Mouse (Mus musculus) heart, postnatal 4 days (tissue): ENCODE data around the gene Gm14569. TPM values are rescaled to one million over a fixed set of nuclear protein-coding genes. Genes with fewer than 3 reads are reported as not detected.

Source experiments
- DNase-seq: peaks from one replicate; pipeline ENCODE4 v3.0.0; 2021
- total RNA-seq, 2 experiments: library from RNA; stranded (reverse); gene quantifications; 2 replicates each; pipeline ENCODE4 v1.2.3; 2021

Gene Gm14569
- not detected for total RNA-seq

GRCm38 (mm10) chrX:36491730-36492129, at the start of gene Gm14569:
TSS of gene Gm14569 (minus strand) at chrX:36491830.
- no peak for DNase-seq

GRCm38 (mm10) chrX:36534514-36534913, 42.9 kb upstream of the Gm14569 start:
- DNase-seq: peak; percentile 86

DNA sequence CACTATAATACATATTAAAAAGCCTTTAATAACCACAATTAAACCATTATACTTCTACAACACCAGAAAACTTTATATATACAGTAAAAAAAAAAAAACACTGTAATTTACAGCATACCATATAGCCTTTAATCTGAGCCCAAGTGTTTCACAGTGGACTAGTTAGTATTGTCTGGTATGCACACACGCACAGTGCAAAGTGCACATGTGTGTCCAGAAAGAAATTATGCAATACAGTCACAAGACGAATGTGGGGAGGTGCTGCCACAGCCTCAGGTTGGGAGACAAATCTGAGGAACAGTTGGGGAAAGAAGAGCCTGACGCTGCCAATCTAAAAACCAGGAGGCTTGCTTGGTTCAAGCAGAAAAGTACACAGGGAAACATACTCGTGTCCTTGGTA, 42.1 kb upstream of the Gm14569 start:
- no peak for DNase-seq

DNA sequence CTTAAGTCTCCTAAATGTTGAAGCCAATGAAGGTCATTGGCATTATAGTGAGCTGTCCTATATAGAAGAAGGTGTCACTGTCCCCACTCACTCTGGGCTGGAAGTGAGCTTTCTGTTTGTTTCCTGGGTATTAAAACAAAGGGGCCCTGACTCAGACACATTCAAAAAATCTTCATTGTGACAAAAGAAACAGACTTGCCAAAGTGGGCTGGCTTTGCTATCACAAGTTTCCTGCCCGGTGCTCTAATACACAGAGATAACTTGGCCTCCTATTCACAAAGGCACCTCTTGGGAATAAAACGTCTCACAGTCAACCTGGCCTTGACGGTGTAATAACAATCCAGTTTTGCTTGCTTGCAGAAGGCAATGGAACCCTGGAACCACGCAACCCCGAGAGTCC, 38.6 kb upstream of the Gm14569 start:
- DNase-seq: no peak

DNA sequence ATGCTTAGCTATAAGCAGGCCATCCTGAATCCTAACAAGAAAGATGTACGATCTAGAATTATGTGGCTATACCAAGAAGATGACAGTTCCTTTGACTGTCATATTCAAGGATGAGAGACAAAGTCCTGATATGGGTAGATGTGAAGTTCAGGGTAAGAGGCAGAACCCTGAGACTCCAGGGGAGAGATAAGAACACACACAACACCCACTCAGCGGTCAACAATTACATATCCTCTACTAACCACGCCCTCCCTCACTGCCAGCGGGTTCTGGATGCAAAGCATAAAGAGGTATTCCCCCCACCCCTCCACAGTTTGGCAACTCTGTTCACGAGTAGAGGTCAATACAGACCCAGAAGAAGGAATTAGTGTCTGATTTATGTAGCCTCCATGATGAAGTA, 32.1 kb upstream of the Gm14569 start:
- no peak for DNase-seq

DNA sequence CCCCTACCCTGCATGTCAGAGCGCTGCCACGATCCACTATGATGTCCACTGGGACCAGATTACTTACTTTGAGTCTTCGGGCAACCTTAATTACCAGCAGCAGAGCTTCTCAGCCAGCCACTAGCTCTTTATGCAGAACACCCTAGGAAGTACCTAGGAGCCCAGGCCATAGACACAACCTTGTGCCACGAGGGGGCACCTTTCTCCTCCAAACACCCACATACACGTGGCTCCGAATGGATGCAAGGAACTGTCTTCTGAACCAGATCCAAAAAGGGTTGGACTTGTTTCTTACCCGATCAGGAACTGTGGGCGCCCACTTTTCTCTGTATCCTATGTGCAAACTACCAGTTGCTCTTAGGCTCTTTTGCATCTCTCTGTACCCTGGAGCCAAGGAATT, 22.1 kb upstream of the Gm14569 start:
- no peak for DNase-seq

DNA sequence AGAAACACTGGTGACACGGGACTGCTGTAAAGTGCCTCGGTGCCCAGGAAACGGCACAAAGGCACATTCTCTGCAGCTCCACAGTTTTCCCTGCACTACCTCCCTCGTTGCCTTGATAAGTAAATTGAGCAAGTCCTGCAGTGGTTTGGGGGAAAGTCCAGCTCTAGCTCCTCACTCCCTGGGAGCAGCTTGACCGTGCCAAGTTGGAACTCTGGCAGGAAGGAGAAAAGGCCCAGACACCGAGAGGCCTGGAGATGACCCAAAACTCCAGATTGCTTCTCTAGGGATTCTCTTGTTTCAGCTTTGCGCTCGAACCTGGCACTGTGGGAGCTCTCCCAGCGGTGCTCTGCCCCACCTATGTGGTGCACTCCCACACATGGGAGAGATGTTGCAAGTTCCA, 21.6 kb upstream of the Gm14569 start:
- DNase-seq: peak; percentile 6

- no peak for DNase-seq
Measured at GRCm38 (mm10) chrX:36506863-36507262, 15.2 kb upstream of the Gm14569 start.

DNA sequence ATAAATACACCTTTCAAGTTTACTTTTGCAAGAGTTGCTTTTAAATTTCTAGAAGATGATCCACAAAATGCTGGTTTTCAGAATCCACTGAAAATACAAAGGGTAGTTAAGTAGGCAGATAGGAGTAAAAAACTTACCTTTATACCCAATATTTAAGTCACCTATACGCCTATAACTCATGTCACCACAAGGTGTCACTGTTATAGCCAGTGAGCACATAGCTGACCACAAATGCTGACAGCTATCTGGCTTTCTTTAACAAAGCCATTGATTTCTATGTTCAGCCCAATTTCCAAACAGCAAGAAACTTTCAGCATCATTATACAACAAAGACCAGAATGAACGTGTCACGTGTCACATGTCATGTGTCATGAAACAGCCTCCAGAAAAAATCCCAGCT, 2.1 kb downstream of the Gm14569 start:
- no peak for DNase-seq

DNA sequence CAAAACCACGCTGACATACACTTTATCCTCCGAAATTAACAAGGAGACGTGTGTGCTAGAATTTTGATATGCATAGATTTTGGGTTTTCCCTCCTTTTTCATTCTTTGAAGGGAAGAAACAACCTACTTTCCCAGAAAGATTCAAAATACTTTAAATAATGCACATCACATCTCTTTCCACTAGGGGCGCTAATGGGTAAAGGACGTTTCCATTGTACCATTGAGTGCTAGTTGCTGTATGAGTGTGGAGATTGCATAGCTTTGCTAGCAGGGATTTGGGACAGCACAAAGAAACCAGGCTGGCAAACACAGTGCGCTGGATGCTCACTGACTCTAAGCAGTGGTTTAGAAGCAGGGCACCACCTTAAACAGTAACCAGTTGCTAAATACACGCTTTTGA, 3.6 kb downstream of the Gm14569 start:
- no peak for DNase-seq

DNA sequence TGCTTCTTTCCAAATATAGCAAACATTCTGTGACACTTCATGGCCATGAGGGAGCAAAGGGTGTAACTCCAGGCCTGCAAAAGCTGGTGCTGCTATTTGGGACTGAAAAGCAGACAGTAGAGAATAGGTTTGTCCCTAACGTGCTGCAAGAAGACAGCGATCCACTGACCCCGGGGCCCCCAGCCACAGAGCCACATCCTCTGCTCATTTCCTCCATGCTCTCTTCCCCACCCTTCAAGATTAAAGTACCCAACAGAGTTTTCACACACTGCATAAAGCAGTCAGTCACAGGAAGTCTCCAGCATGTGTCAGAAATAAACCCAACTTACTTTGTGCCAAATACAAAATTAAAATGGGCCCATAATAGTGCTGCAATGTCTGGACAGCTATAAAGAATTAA, 16.8 kb downstream of the Gm14569 start:
- no peak for DNase-seq

DNA sequence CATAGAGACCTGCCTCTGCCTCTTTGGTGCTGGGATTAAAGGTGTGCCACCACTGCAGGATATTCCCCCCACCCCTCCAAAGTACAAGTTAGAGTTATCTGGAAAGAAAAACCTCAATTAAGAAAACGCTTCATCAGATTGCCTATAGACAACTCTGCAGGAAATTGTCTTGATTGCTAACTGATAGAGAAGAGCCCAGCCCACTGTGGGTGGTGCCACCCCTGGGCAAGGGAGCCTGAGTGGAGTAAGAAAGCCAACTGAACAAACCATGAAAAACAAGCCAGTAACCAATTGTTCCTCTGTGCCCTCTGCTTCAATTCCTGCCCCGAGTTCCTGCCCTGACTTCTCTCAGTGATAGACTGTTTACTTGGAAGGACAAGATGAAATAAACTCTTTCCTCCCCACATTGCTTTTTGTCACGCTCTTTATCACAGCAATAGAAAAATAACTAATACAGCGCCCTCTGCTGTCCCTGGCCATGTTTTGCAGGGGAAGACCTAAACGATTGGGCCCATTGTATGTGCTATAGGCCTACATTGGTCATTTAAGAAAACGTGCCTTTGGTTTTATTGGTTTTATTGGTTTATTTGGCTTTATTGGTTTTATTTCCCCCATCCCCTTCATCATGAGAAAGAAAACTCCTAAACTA, 17.4 kb downstream of the Gm14569 start:
- DNase-seq: no peak

DNA sequence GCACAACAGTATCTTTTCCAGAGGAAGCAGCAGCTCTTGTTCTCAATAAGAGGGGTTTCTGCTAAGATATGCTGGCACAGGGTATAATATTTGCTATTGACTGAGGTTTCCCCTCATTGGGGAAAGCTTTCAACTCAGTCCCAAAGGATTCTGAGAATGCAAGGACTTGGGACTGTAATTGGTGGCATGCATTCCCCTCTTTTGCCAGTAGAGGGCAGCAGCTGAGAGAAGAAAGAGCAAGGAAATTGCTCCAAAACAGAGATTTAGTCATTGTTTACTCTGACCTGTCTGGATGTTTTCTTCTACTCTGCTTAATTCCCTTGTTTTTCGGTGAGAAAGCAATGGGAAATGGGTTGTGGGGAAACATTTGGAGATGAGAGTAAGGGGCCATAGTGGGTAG, 35.6 kb downstream of the Gm14569 start:
- DNase-seq: peak; percentile 27

- DNase-seq: no peak
Measured at GRCm38 (mm10) chrX:36437932-36438331, 53.7 kb downstream of the Gm14569 start.

GRCm38 (mm10) chrX:36434993-36435392, 56.6 kb downstream of the Gm14569 start:
- no peak for DNase-seq

GRCm38 (mm10) chrX:36419153-36419552, 72.5 kb downstream of the Gm14569 start:
- no peak for DNase-seq

GRCm38 (mm10) chrX:36402316-36402715, 89.3 kb downstream of the Gm14569 start:
- DNase-seq: peak; percentile 21

- DNase-seq: no peak
Measured at GRCm38 (mm10) chrX:36400980-36401379, 90.7 kb downstream of the Gm14569 start, which contains the start of gene Gm6268. TSS of gene Gm6268 (plus strand) at chrX:36401280.

GRCm38 (mm10) chrX:36393279-36393678, 98.4 kb downstream of the Gm14569 start:
- no peak for DNase-seq

- no peak for DNase-seq
Measured at GRCm38 (mm10) chrX:36392672-36393071, 99.0 kb downstream of the Gm14569 start.

DNA sequence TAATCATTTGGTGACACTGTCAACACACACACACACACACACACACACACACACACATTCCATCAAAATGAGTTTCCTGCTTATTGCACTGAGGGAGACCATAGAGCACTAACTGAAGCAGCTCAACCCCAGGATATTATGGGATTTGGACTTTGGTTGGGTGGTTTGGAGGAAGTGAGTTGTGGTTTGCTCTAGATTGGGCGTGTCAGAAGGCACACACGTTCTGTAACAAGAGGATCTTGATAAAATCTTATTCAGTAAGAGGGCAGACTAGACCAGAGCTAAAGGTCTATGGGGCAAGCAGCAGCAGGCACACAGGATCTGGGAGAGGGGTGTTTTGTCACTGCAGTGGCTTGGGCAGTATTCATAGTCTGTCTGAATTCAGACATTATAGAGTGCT, 101.1 kb downstream of the Gm14569 start:
- DNase-seq: no peak

- no peak for DNase-seq
Measured at GRCm38 (mm10) chrX:36389971-36390370, 101.7 kb downstream of the Gm14569 start.

DNA sequence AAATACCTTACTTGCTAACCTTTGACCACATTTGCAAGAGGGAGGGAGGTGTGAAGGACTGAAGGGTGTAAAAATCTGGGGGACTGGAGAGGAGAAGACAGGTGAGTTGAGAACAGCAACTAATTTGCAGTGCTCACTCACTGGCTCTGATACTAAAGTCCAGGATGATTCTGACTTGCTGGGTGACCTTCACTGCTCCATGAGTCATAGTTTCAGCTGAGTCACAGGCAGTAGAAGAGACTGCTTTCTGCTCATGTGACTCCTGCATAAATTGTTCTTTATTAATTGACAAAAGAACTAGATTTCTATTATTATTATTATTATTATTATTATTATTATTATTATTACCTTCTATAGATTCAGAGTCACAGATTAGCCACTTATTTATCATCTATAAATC, 106.3 kb downstream of the Gm14569 start:
- no peak for DNase-seq
